Mouse (Mus musculus) E14TG2a.4 (cell line): ENCODE measurements around the gene Gstm1.
"Not testable (repeated sequence)": the region's sequence is repeated elsewhere in the genome, so short reads cannot be mapped to it uniquely, and the experiment has no call there.

Experiments
- H3K27me3 ChIP-seq: 2 replicates; pipeline ENCODE4 v1.6.1; 2014; ENCODE audit warnings: low read length, control low read depth; ENCODE audit not compliant: insufficient read depth
- H3K36me3 ChIP-seq: 2 replicates; pipeline ENCODE4 v1.6.1; 2014; ENCODE audit warnings: low read length, control low read depth; ENCODE audit not compliant: insufficient read depth
- H3K4me1 ChIP-seq: replicated peaks from 2 replicates; pipeline ENCODE4 v1.6.1; 2014; ENCODE audit warnings: low read depth, low read length, control low read depth
- H3K4me3 ChIP-seq: replicated peaks from 2 replicates; pipeline ENCODE4 v1.5.1; 2014; ENCODE audit warnings: mild to moderate bottlenecking, low read length
- H3K9me3 ChIP-seq: 2 replicates; pipeline ENCODE4 v1.6.1; 2014; ENCODE audit warnings: low read length, control low read depth
- CTCF ChIP-seq: conservative IDR thresholded peaks from 2 replicates; pipeline ENCODE4 v1.5.1; 2014; ENCODE audit warnings: low read length
- NANOG ChIP-seq: IDR thresholded peaks from 2 replicates; pipeline ENCODE4 v1.6.1; 2014; ENCODE audit warnings: borderline replicate concordance, low read length, mixed read lengths
- POU5F1 ChIP-seq: IDR thresholded peaks from 2 replicates; pipeline ENCODE4 v1.6.1; 2014; ENCODE audit warnings: low read length, borderline replicate concordance

The Gstm1 gene

GRCm38 (mm10) chr3:108022650-108023049 lies 4.9 kb upstream of the Gstm1 start:
- Histone ChIP-seq H3K27me3 (peaks cover 19% of the 10 kb centered on the region; the same call in 1 of the 2 replicates), H3K4me1 (peaks cover 17% of the 10 kb centered on the region), H3K4me3 (no peak overlapping the region), H3K36me3 (no peaks in the 10 kb centered on the region), H3K9me3 (no peaks in the 10 kb centered on the region)
- TF ChIP-seq NANOG (no peak), CTCF (no peak), POU5F1 (no peak)

GRCm38 (mm10) chr3:108020351-108021022 lies 2.7 kb upstream of the Gstm1 start:
- not testable (repeated sequence) for H3K36me3 ChIP-seq, H3K4me3 ChIP-seq, H3K9me3 ChIP-seq
- Histone ChIP-seq H3K4me1 (peaks cover 31% of the 10 kb centered on the region), H3K27me3 (peaks cover 23% of the 10 kb centered on the region; the same call in 1 of the 2 replicates)

GRCm38 (mm10) chr3:108019226-108019625 lies 1.5 kb upstream of the Gstm1 start:
- not testable (repeated sequence) for H3K9me3 ChIP-seq, H3K4me3 ChIP-seq
- peaks cover 20% of the 10 kb centered on the region for H3K36me3 ChIP-seq
- H3K27me3 ChIP-seq, result peaks cover 23% of the 10 kb centered on the region; the same call in 1 of the 2 replicates
- peaks cover 31% of the 10 kb centered on the region for H3K4me1 ChIP-seq

GRCm38 (mm10) chr3:108018190-108018820 lies 532 bp upstream of the Gstm1 start:
- Histone ChIP-seq H3K36me3 (peaks cover 30% of the 10 kb centered on the region), H3K4me1 (peaks cover 37% of the 10 kb centered on the region), H3K9me3 (no peaks in the 10 kb centered on the region), H3K4me3 (peak overlapping the region; percentile 46), H3K27me3 (peaks cover 23% of the 10 kb centered on the region; the same call in 1 of the 2 replicates)
- TF ChIP-seq POU5F1, result no peak

GRCm38 (mm10) chr3:108016468-108016867 lies 1.3 kb downstream of the Gstm1 start:
- H3K27me3 ChIP-seq, result peaks cover 13% of the 10 kb centered on the region; the same call in 1 of the 2 replicates
- peaks cover 33% of the 10 kb centered on the region for H3K36me3 ChIP-seq
- H3K4me1 ChIP-seq, result peaks cover 37% of the 10 kb centered on the region
- H3K4me3 ChIP-seq, H3K9me3 ChIP-seq: not testable (repeated sequence)

GRCm38 (mm10) chr3:108014974-108015346 lies 2.8 kb downstream of the Gstm1 start:
- H3K27me3 ChIP-seq, result peaks cover 7% of the 10 kb centered on the region; the same call in 1 of the 2 replicates
- TF ChIP-seq CTCF, result no peak
- TF ChIP-seq NANOG, result no peak
- TF ChIP-seq POU5F1, result no peak
- H3K9me3 ChIP-seq, result no peaks in the 10 kb centered on the region
- peaks cover 37% of the 10 kb centered on the region for H3K4me1 ChIP-seq
- H3K36me3 ChIP-seq, result peaks cover 33% of the 10 kb centered on the region
- no peak overlapping the region for H3K4me3 ChIP-seq

GRCm38 (mm10) chr3:108014098-108014973 lies 3.4 kb downstream of the Gstm1 start:
- TF ChIP-seq NANOG (no peak), POU5F1 (no peak), CTCF (no peak)
- no peaks in the 10 kb centered on the region for H3K9me3 ChIP-seq
- H3K4me3 ChIP-seq, result no peak overlapping the region
- H3K36me3 ChIP-seq, result peaks cover 33% of the 10 kb centered on the region
- peaks cover 37% of the 10 kb centered on the region for H3K4me1 ChIP-seq
- H3K27me3 ChIP-seq, result peaks cover 7% of the 10 kb centered on the region; the same call in 1 of the 2 replicates

- H3K4me3 ChIP-seq, result no peak overlapping the region
- H3K36me3 ChIP-seq, result peaks cover 33% of the 10 kb centered on the region
- H3K9me3 ChIP-seq, result no peaks in the 10 kb centered on the region
- H3K27me3 ChIP-seq, result peaks cover 4% of the 10 kb centered on the region; the same call in 1 of the 2 replicates
- TF ChIP-seq POU5F1 (no peak), NANOG (no peak), CTCF (no peak)
- H3K4me1 ChIP-seq, result peaks cover 32% of the 10 kb centered on the region
Observed at GRCm38 (mm10) chr3:108013331-108013871, 4.4 kb downstream of the Gstm1 start.
